Mouse (Mus musculus): ENCODE measurements around the gene Gm43720. TPM values are rescaled to one million over a fixed set of nuclear protein-coding genes. Genes with fewer than 3 reads are reported as not detected.
A peak's percentile ranks its signal among the peaks of the same experiment; 100 is the strongest.

The Gm43720 gene
- polyA plus RNA-seq, 1 experiment = 0.02 TPM

- peak within 1 kb of the TSS; percentile 84 for H3K4me3 ChIP-seq (ENCODE audit: insufficient read depth, low read length)
- TF ChIP-seq POLR2A (IDR thresholded peaks at IDR 0.05; ENCODE audit: extremely low read depth, insufficient read depth, low read length) (peak; percentile 95), CTCF (IDR thresholded peaks at IDR 0.05; ENCODE audit: extremely low read depth, insufficient read depth, low read length) (no peak)
- peaks cover 5% of the 10 kb centered on the region; the same call in 1 of the 2 replicates for H3K4me1 ChIP-seq (ENCODE audit: control insufficient read depth, insufficient read depth, low read length)
- H3K27ac ChIP-seq (ENCODE audit: insufficient read depth, low read length) = peak within 1 kb of the TSS; percentile 87
Observed at GRCm38 (mm10) chr5:138263260-138264206, 16.2 kb downstream of the Gm43720 start, which contains the start of gene BC037034. Gene BC037034 (minus strand): TSS chr5:138264033.

DNA sequence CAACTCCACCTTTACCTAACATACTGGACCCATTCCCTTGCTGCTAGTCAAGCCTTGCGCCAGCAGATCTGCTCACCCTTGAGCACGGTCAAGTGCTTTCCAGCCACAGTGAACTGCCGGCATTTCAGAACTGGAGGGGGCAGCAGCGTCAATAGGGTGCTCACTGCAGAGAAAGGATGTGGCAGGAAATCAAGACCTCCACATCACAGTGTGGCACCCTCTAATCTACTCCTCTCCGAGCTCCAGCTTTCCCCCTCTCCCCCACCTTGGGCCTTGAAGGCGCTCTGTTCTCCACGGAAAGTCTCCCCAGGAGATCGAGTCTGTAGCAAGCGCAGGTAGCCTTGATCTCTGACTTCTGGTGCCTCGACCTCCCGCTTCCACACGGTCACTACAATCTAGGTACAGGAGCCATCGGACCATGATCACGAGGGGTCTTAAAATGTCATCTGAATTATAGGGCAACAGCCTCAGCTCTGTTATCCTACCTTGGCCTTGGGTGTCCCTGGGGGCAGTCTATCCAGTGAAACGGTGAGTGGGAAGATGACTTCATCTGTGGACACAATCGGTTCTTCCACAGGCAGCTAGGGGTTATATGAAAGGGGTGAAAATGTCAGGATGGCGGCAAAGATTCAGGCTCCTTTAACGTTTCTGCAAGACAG is 17.0 kb downstream of the Gm43720 start:
- TF ChIP-seq CTCF (IDR thresholded peaks at IDR 0.05; ENCODE audit: extremely low read depth, insufficient read depth, low read length) (no peak), POLR2A (IDR thresholded peaks at IDR 0.05; ENCODE audit: extremely low read depth, insufficient read depth, low read length) (no peak)
- Histone ChIP-seq H3K4me3 (ENCODE audit: insufficient read depth, low read length) (peak overlapping the region; percentile 84), H3K4me1 (ENCODE audit: control insufficient read depth, insufficient read depth, low read length) (peaks cover 5% of the 10 kb centered on the region; the same call in 1 of the 2 replicates), H3K27ac (ENCODE audit: insufficient read depth, low read length) (no peak overlapping the region)

DNA sequence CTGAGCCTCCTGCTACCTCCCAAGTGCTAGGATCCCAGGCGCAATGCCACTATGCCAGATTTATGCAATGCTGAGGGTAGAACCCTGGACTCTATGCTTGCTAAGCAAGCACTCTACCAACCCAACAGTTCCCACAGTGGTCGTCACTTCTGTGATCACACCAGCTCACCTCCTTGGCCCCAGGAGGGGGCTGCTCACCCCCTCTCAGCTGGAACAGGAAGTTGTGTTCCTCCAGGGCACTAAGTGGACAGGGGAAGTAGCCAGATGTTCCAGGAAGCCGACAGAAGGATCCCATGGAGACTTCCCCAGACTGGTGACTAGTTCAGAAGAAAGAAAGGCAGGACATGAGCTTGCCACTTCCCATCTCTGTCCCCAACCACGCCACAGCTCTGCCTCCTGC is 17.8 kb downstream of the Gm43720 start:
- Histone ChIP-seq H3K27ac (ENCODE audit: insufficient read depth, low read length) (no peak overlapping the region), H3K4me3 (ENCODE audit: insufficient read depth, low read length) (no peak overlapping the region), H3K4me1 (ENCODE audit: control insufficient read depth, insufficient read depth, low read length) (peaks cover 5% of the 10 kb centered on the region; the same call in 1 of the 2 replicates)
- TF ChIP-seq CTCF (IDR thresholded peaks at IDR 0.05; ENCODE audit: extremely low read depth, insufficient read depth, low read length) (no peak), POLR2A (IDR thresholded peaks at IDR 0.05; ENCODE audit: extremely low read depth, insufficient read depth, low read length) (no peak)

GRCm38 (mm10) chr5:138260834-138261233 is 18.9 kb downstream of the Gm43720 start:
- Histone ChIP-seq H3K4me3 (ENCODE audit: insufficient read depth, low read length) (no peak overlapping the region), H3K27ac (ENCODE audit: insufficient read depth, low read length) (no peak overlapping the region), H3K4me1 (ENCODE audit: control insufficient read depth, insufficient read depth, low read length) (peaks cover 5% of the 10 kb centered on the region; the same call in 1 of the 2 replicates)
- TF ChIP-seq CTCF (IDR thresholded peaks at IDR 0.05; ENCODE audit: extremely low read depth, insufficient read depth, low read length) (no peak), POLR2A (IDR thresholded peaks at IDR 0.05; ENCODE audit: extremely low read depth, insufficient read depth, low read length) (no peak)

- TF ChIP-seq CTCF (IDR thresholded peaks at IDR 0.05; ENCODE audit: extremely low read depth, insufficient read depth, low read length) = no peak
- no peak for TF ChIP-seq POLR2A (IDR thresholded peaks at IDR 0.05; ENCODE audit: extremely low read depth, insufficient read depth, low read length)
- Histone ChIP-seq H3K27ac (ENCODE audit: insufficient read depth, low read length) (no peak overlapping the region), H3K4me1 (ENCODE audit: control insufficient read depth, insufficient read depth, low read length) (peaks cover 5% of the 10 kb centered on the region; the same call in 1 of the 2 replicates), H3K4me3 (ENCODE audit: insufficient read depth, low read length) (no peak overlapping the region)
Observed at GRCm38 (mm10) chr5:138260051-138260450, 19.7 kb downstream of the Gm43720 start.

DNA sequence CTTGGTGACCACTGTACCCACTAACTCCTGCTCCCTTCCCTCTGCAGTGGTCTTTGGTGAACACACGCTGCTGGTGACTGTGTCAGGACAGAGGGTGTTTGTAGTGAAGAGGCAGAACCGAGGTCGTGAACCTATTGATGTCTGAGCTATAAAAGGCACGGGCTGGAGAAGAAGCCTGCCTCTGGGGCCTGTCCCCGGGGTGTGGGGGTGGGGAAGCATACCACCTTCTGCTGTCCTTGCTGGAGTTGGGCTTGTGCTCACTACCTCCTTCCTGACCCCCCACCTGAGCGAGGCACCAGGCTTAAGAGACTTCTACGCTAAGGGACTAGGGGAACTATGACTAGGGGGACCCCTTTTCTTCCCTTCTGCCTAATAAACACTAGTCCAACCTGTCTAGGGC is 20.8 kb downstream of the Gm43720 start:
- Histone ChIP-seq H3K27ac (ENCODE audit: insufficient read depth, low read length) (no peak overlapping the region), H3K4me3 (ENCODE audit: insufficient read depth, low read length) (no peak overlapping the region), H3K4me1 (ENCODE audit: control insufficient read depth, insufficient read depth, low read length) (peaks cover 5% of the 10 kb centered on the region; the same call in 1 of the 2 replicates)
- TF ChIP-seq POLR2A (IDR thresholded peaks at IDR 0.05; ENCODE audit: extremely low read depth, insufficient read depth, low read length) = no peak
- no peak for TF ChIP-seq CTCF (IDR thresholded peaks at IDR 0.05; ENCODE audit: extremely low read depth, insufficient read depth, low read length)

- no peak overlapping the region for H3K27ac ChIP-seq (ENCODE audit: insufficient read depth, low read length)
- no peak overlapping the region for H3K4me3 ChIP-seq (ENCODE audit: insufficient read depth, low read length)
- peaks cover 5% of the 10 kb centered on the region; the same call in 1 of the 2 replicates for H3K4me1 ChIP-seq (ENCODE audit: control insufficient read depth, insufficient read depth, low read length)
- no peak; the same call in 1 of the 2 replicates for TF ChIP-seq POLR2A (IDR thresholded peaks at IDR 0.05; ENCODE audit: extremely low read depth, insufficient read depth, low read length)
- TF ChIP-seq CTCF (IDR thresholded peaks at IDR 0.05; ENCODE audit: extremely low read depth, insufficient read depth, low read length) = no peak
Observed at GRCm38 (mm10) chr5:138258542-138258941, 21.2 kb downstream of the Gm43720 start.

- H3K4me1 ChIP-seq (ENCODE audit: control insufficient read depth, insufficient read depth, low read length) = peaks cover 4% of the 10 kb centered on the region; the same call in 1 of the 2 replicates
- no peak overlapping the region for H3K27ac ChIP-seq (ENCODE audit: insufficient read depth, low read length)
- no peak overlapping the region for H3K4me3 ChIP-seq (ENCODE audit: insufficient read depth, low read length)
- TF ChIP-seq CTCF (IDR thresholded peaks at IDR 0.05; ENCODE audit: extremely low read depth, insufficient read depth, low read length) = no peak
- no peak for TF ChIP-seq POLR2A (IDR thresholded peaks at IDR 0.05; ENCODE audit: extremely low read depth, insufficient read depth, low read length)
Observed at GRCm38 (mm10) chr5:138258078-138258477, 21.7 kb downstream of the Gm43720 start.

- H3K4me1 ChIP-seq (ENCODE audit: control insufficient read depth, insufficient read depth, low read length) = no peaks in the 10 kb centered on the region; the same call in 1 of the 2 replicates
- TF ChIP-seq POLR2A (IDR thresholded peaks at IDR 0.05; ENCODE audit: extremely low read depth, insufficient read depth, low read length) (no peak), CTCF (IDR thresholded peaks at IDR 0.05; ENCODE audit: extremely low read depth, insufficient read depth, low read length) (no peak)
- no peak overlapping the region for H3K4me3 ChIP-seq (ENCODE audit: insufficient read depth, low read length)
- H3K27ac ChIP-seq (ENCODE audit: insufficient read depth, low read length) = no peak overlapping the region
Observed at GRCm38 (mm10) chr5:138257585-138257978, 22.2 kb downstream of the Gm43720 start.

Measured in cortical plate, adult 2 months (tissue).